Mouse (Mus musculus): ENCODE results near the gene Sult2a5. TPM values are rescaled to one million over a fixed set of nuclear protein-coding genes. Genes with fewer than 3 reads are reported as not detected.

Sult2a5 gene
- total RNA-seq (2014; rRNA removed), result not detected in 2 replicates
- not detected in 2 replicates for polyA plus RNA-seq (2015; fragmentation: Nextera tagmentation; extraction: Ambion mirVana)

DNA sequence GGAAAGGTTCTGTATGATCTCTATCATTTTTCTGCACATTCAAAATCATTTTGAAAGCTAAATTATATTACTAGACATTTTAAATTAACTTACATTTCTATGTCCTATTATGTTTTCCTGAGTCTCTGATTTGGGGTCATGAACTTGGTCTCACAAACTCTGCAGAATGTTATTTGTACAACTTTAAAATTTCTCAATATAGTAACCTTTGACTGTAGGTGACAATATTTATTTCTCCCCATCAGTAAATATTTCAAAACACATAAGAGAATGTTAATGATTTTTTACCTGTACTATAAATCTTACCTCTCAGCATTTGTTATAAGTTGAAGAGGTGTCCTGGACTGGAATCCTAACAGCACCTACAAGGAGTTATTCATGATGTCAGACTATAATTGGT, at the start of gene Sult2a5:
Sult2a5 (plus strand) TSS at position 301 of the 400 bp plus-strand sequence.
- no peak for TF ChIP-seq CTCF (IDR thresholded peaks at IDR 0.05; ENCODE audit: low read depth)
- no peaks in the 10 kb centered on the region for H3K27me3 ChIP-seq (ENCODE audit: insufficient read depth, low read length)
- H3K4me2 ChIP-seq (ENCODE audit: low read depth), result no peak within 1 kb of the TSS
- H3K4me1 ChIP-seq (ENCODE audit: insufficient read depth), result no peaks in the 10 kb centered on the region
- DNase-seq (no peak), ATAC-seq (no peak)
- H3K9ac ChIP-seq, result no peak within 1 kb of the TSS
- H3K4me3 ChIP-seq (ENCODE audit: low read depth, low read length), result no peak within 1 kb of the TSS
- H3K9me3 ChIP-seq (ENCODE audit: low read length), result 0 out of 2 replicates have a peak, but pooled peaks cover 3% of the 10 kb centered on the region
- no peaks in the 10 kb centered on the region for H3K36me3 ChIP-seq (ENCODE audit: insufficient read depth)
- H3K27ac ChIP-seq (ENCODE audit: low read depth, low read length), result no peak within 1 kb of the TSS

Other genes starting within 250 kb of the Sult2a5 start
- not detected in 2 replicates for gene Cabp5, start 225.8 kb upstream of the Sult2a5 start, total RNA-seq (2014; rRNA removed)
- gene Cabp5, start 225.8 kb upstream of the Sult2a5 start, polyA plus RNA-seq (2015; fragmentation: Nextera tagmentation; extraction: Ambion mirVana), result not detected in 2 replicates
- not detected in 2 replicates for gene Bsph1, start 173.1 kb upstream of the Sult2a5 start, total RNA-seq (2014; rRNA removed)
- gene Bsph1, start 173.1 kb upstream of the Sult2a5 start, polyA plus RNA-seq (2015; fragmentation: Nextera tagmentation; extraction: Ambion mirVana), result not detected in 2 replicates
- not detected in 2 replicates for gene Bsph2, start 52.9 kb upstream of the Sult2a5 start, total RNA-seq (2014; rRNA removed)
- not detected in 2 replicates for gene Bsph2, start 52.9 kb upstream of the Sult2a5 start, polyA plus RNA-seq (2015; fragmentation: Nextera tagmentation; extraction: Ambion mirVana)
- not detected in 2 replicates for gene Sult2a2, start 109.5 kb downstream of the Sult2a5 start, total RNA-seq (2014; rRNA removed)
- gene Sult2a2, start 109.5 kb downstream of the Sult2a5 start, polyA plus RNA-seq (2015; fragmentation: Nextera tagmentation; extraction: Ambion mirVana), result not detected in 2 replicates
- not detected in 2 replicates for gene Sult2a1, start 213.4 kb downstream of the Sult2a5 start, total RNA-seq (2014; rRNA removed)
- not detected in 2 replicates for gene Sult2a1, start 213.4 kb downstream of the Sult2a5 start, polyA plus RNA-seq (2015; fragmentation: Nextera tagmentation; extraction: Ambion mirVana)